Comparison of ENCODE assay signal across 8 mouse cellular contexts in genomic region chrX:157612894-157613293, GRCm38 (mm10). TPM values are rescaled to one million over a fixed set of nuclear protein-coding genes. Genes with fewer than 3 reads are reported as not detected.
DNase-seq lines count a peak whose midpoint lies in the region; ATAC-seq and TF ChIP-seq lines count a peak whose summit lies in the region.

No protein-coding gene starts in this region.

- no peaks in the 10 kb centered on the region for H3K36me3 ChIP-seq in liver, embryonic 11.5 days (ENCODE audit: control insufficient read depth, insufficient read depth, low read length)
- no peaks in the 10 kb centered on the region for H3K36me3 ChIP-seq in stomach, embryonic 16.5 days (ENCODE audit: control insufficient read depth, insufficient read depth, low read length)

- peak overlapping the region; percentile 43 for H3K4me2 ChIP-seq in liver, embryonic 11.5 days
- H3K4me2 ChIP-seq in stomach, embryonic 16.5 days (ENCODE audit: low read depth, low read length): peak overlapping the region; percentile 52

- peak overlapping the region; percentile 23; the same call in 1 of the 2 replicates for H3K4me3 ChIP-seq in left cerebral cortex, adult 2 months
- H3K4me3 ChIP-seq in liver, embryonic 11.5 days (ENCODE audit: low read depth, low read length): no peak overlapping the region
- H3K4me3 ChIP-seq in stomach, embryonic 16.5 days (replicated peaks; ENCODE audit: low read length): 0 out of 2 replicates have a peak overlapping the region, but pooled peaks have one; percentile 13

- no peaks in the 10 kb centered on the region for H3K9me3 ChIP-seq in liver, embryonic 11.5 days (ENCODE audit: control insufficient read depth, low read length)
- no peaks in the 10 kb centered on the region for H3K9me3 ChIP-seq in stomach, embryonic 16.5 days (replicated peaks; ENCODE audit: control insufficient read depth, low read length)

- DNase-seq in left cerebral cortex, adult 2 months (ENCODE audit: extremely low spot score in 1 of 2, low spot score in 2 of 2): peak; percentile 15 to 51
- DNase-seq in left cerebral cortex, postnatal 4 days: no peak
- peak; percentile 9 for DNase-seq in embryo, embryonic 10.5 days (ENCODE audit: low spot score)
- DNase-seq in liver, embryonic 11.5 days (ENCODE audit: low spot score): peak; percentile 32
- DNase-seq in thymus, postnatal 10 days (ENCODE audit: low spot score in 2 of 2): no peak

- no peak overlapping the region for H3K27ac ChIP-seq in left cerebral cortex, adult 2 months
- H3K27ac ChIP-seq in liver, embryonic 11.5 days (ENCODE audit: low read depth, low read length): no peak overlapping the region
- H3K27ac ChIP-seq in stomach, embryonic 16.5 days (ENCODE audit: low read length): no peak overlapping the region

- intact Hi-C loops in left cerebral cortex, adult 2 months (cut with DNase I): no loop called here
- intact Hi-C loops in left cerebral cortex, postnatal 4 days (cut with DNase I): no loop called here

- no peaks in the 10 kb centered on the region for H3K27me3 ChIP-seq in liver, embryonic 11.5 days (replicated peaks; ENCODE audit: control insufficient read depth, insufficient read depth, low read length)
- H3K27me3 ChIP-seq in stomach, embryonic 16.5 days (ENCODE audit: control insufficient read depth, insufficient read depth, low read length): no peaks in the 10 kb centered on the region

- 21% methylated on average over 32 of the region's 32 CpGs for WGBS in liver, embryonic 11.5 days
- 22% methylated on average over 32 of the region's 32 CpGs for WGBS in stomach, embryonic 16.5 days

- no peak overlapping the region for H3K9ac ChIP-seq in liver, embryonic 11.5 days (ENCODE audit: low read depth, low read length)
- H3K9ac ChIP-seq in stomach, embryonic 16.5 days (ENCODE audit: low read length): peak overlapping the region; percentile 43; the same call in 1 of the 2 replicates

- no peak for TF ChIP-seq CTCF in left cerebral cortex, adult 2 months (IDR thresholded peaks at IDR 0.05)

- H3K4me1 ChIP-seq in liver, embryonic 11.5 days (replicated peaks; ENCODE audit: control insufficient read depth, insufficient read depth, low read length): no peaks in the 10 kb centered on the region
- no peaks in the 10 kb centered on the region for H3K4me1 ChIP-seq in stomach, embryonic 16.5 days (ENCODE audit: control insufficient read depth, insufficient read depth, low read length)

- ATAC-seq in granulocyte monocyte progenitor cell, adult 5-6 weeks (replicated peaks; ENCODE audit: poor library complexity, severe bottlenecking): peak; percentile 50; the same call in 1 of the 2 replicates
- ATAC-seq in liver, embryonic 11.5 days (replicated peaks; ENCODE audit: low FRiP score): no peak; the same call in 1 of the 2 replicates
- ATAC-seq in stomach, embryonic 16.5 days (ENCODE audit: insufficient read depth, low FRiP score): peak; percentile 37; the same call in 1 of the 2 replicates
- ATAC-seq in inflammation-experienced regulatory T-cells, adult 6 months: no peak

RNA-seq across cellular contexts. Expression of gene Mbtps2, which starts 14.4 kb away (rescaled TPM):
- total RNA-seq in left cerebral cortex, adult 2 months (2021): 10 to 100 TPM; 25.3 to 31.7 TPM
- 10 to 100 TPM; 46.4 to 48.6 TPM for total RNA-seq in left cerebral cortex, postnatal 4 days (2021)
- 24.0 and 28.6 TPM in 2 replicates for total RNA-seq in granulocyte monocyte progenitor cell, adult 5-6 weeks (2014; fragmentation: Nextera tagmentation)
- total RNA-seq in granulocyte monocyte progenitor cell, adult 5-6 weeks (2017): 16.3 and 16.9 TPM in 2 replicates
- polyA plus RNA-seq in liver, embryonic 11.5 days (2014; fragmentation: Nextera tagmentation; extraction: Ambion mirVana): 19.5 and 21.2 TPM in 2 replicates
- polyA plus RNA-seq in stomach, embryonic 16.5 days (2015; fragmentation: Nextera tagmentation; extraction: Ambion mirVana): 19.5 and 20.1 TPM in 2 replicates
- 10 to 100 TPM; 13.2 to 19.5 (median 18.1) TPM for polyA plus RNA-seq in inflammation-experienced regulatory T-cells, adult 6 months (2017; shearing (Covaris generic))

RNA-seq across cellular contexts. Expression of gene Yy2, which starts 44.1 kb away (rescaled TPM):
- 1 to 10 TPM in 1 of 2 experiments, not detected in 1; 1.2 TPM for total RNA-seq in left cerebral cortex, adult 2 months (2021)
- total RNA-seq in left cerebral cortex, postnatal 4 days (2021): not detected
- 3.8 and 6.2 TPM in 2 replicates for total RNA-seq in granulocyte monocyte progenitor cell, adult 5-6 weeks (2014; fragmentation: Nextera tagmentation)
- total RNA-seq in granulocyte monocyte progenitor cell, adult 5-6 weeks (2017): 1.5 and 4.5 TPM in 2 replicates
- polyA plus RNA-seq in liver, embryonic 11.5 days (2014; fragmentation: Nextera tagmentation; extraction: Ambion mirVana): 4.1 and 4.2 TPM in 2 replicates
- polyA plus RNA-seq in stomach, embryonic 16.5 days (2015; fragmentation: Nextera tagmentation; extraction: Ambion mirVana): 2.1 and 3.5 TPM in 2 replicates
- 1 to 10 TPM; 4.8 to 7.6 (median 5.0) TPM for polyA plus RNA-seq in inflammation-experienced regulatory T-cells, adult 6 months (2017; shearing (Covaris generic))

Comparison
In these comparisons a context has a peak if more than half of its experiments do, and no peak if none do; other contexts are left out.
1. DNase-seq: peak in left cerebral cortex, adult 2 months (2 of 2), embryo, embryonic 10.5 days (single experiment) and liver, embryonic 11.5 days (single experiment); none in left cerebral cortex, postnatal 4 days (single experiment) and thymus, postnatal 10 days (0 of 2).
2. ATAC-seq: peak in granulocyte monocyte progenitor cell, adult 5-6 weeks (single experiment) and stomach, embryonic 16.5 days (single experiment); none in liver, embryonic 11.5 days (single experiment) and inflammation-experienced regulatory T-cells, adult 6 months (single experiment).